Mouse (Mus musculus): ENCODE results near the gene Gcgr. TPM values are rescaled to one million over a fixed set of nuclear protein-coding genes. Genes with fewer than 3 reads are reported as not detected.

The Gcgr gene
- polyA plus RNA-seq, 1 experiment from 2014 or later, result 1.8 TPM

GRCm38 (mm10) chr11:120547469-120547868 lies 17.0 kb downstream of the Gcgr start:
- 72% methylated on average over 2 of the region's 2 CpGs for WGBS
- DNase-seq (ENCODE audit: low spot score) (no peak), ATAC-seq (ENCODE audit: insufficient number of reproducible peaks, low FRiP score, low TSS enrichment, low read depth) (no peak)
- no peak overlapping the region for H3K4me2 ChIP-seq (ENCODE audit: low read depth, severe bottlenecking)
- H3K27ac ChIP-seq (replicated peaks; ENCODE audit: low read depth, low read length), result no peak overlapping the region
- no peaks in the 10 kb centered on the region for H3K9me3 ChIP-seq (ENCODE audit: control insufficient read depth, low read length)
- H3K9ac ChIP-seq (ENCODE audit: low read length), result no peak overlapping the region
- no peaks in the 10 kb centered on the region for H3K27me3 ChIP-seq (ENCODE audit: control insufficient read depth, insufficient read depth, low read length)
- H3K36me3 ChIP-seq (ENCODE audit: control insufficient read depth, insufficient read depth, low read length), result peaks cover 22% of the 10 kb centered on the region
- peaks cover 15% of the 10 kb centered on the region for H3K4me1 ChIP-seq (ENCODE audit: control insufficient read depth, insufficient read depth, low read length)
- no peak overlapping the region for H3K4me3 ChIP-seq (ENCODE audit: low read depth, low read length)

DNA sequence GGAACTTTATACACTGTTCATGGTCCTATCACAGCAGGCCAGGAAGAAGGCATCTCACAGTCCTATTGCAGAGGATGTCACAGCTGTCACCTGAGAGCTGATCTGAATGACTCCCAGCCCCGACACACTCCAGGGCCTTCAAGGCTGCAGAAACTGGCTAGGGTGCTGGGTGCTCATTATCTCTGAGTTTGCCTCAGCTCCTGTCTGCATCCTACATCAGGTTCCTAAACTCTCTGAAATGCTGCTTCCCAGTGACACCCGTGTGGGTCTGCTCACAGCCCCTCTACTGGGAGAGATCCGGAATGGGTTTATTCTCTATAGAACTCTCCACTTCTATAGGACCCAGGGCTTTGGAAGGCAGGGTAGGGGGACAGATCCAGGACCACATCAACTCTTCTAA lies 17.7 kb downstream of the Gcgr start:
- H3K4me3 ChIP-seq (ENCODE audit: low read depth, low read length), result peak overlapping the region; percentile 95; the same call in 1 of the 2 replicates
- H3K4me2 ChIP-seq (ENCODE audit: low read depth, severe bottlenecking), result peak overlapping the region; percentile 88
- no peak overlapping the region for H3K27ac ChIP-seq (replicated peaks; ENCODE audit: low read depth, low read length)
- WGBS, result 88% methylated on average over 3 of the region's 3 CpGs
- H3K4me1 ChIP-seq (ENCODE audit: control insufficient read depth, insufficient read depth, low read length), result peaks cover 15% of the 10 kb centered on the region
- H3K9me3 ChIP-seq (ENCODE audit: control insufficient read depth, low read length), result no peaks in the 10 kb centered on the region
- H3K36me3 ChIP-seq (ENCODE audit: control insufficient read depth, insufficient read depth, low read length), result peaks cover 17% of the 10 kb centered on the region
- ATAC-seq (ENCODE audit: insufficient number of reproducible peaks, low FRiP score, low TSS enrichment, low read depth), result no peak
- DNase-seq (ENCODE audit: low spot score), result no peak
- H3K9ac ChIP-seq (ENCODE audit: low read length), result peak overlapping the region; percentile 98; the same call in 1 of the 2 replicates
- H3K27me3 ChIP-seq (ENCODE audit: control insufficient read depth, insufficient read depth, low read length), result no peaks in the 10 kb centered on the region

- Histone ChIP-seq H3K27me3 (ENCODE audit: control insufficient read depth, insufficient read depth, low read length) (no peaks in the 10 kb centered on the region), H3K9ac (ENCODE audit: low read length) (peak overlapping the region; percentile 98), H3K4me1 (ENCODE audit: control insufficient read depth, insufficient read depth, low read length) (peaks cover 15% of the 10 kb centered on the region), H3K9me3 (ENCODE audit: control insufficient read depth, low read length) (no peaks in the 10 kb centered on the region), H3K27ac (replicated peaks; ENCODE audit: low read depth, low read length) (peak overlapping the region; percentile 85), H3K4me3 (ENCODE audit: low read depth, low read length) (peak overlapping the region; percentile 95), H3K4me2 (ENCODE audit: low read depth, severe bottlenecking) (peak overlapping the region; percentile 88), H3K36me3 (ENCODE audit: control insufficient read depth, insufficient read depth, low read length) (peaks cover 12% of the 10 kb centered on the region)
- no peak for DNase-seq (ENCODE audit: low spot score)
- ATAC-seq (ENCODE audit: insufficient number of reproducible peaks, low FRiP score, low TSS enrichment, low read depth), result no peak
- 37% methylated on average over 7 of the region's 7 CpGs for WGBS
Measured at GRCm38 (mm10) chr11:120548786-120549167, 18.3 kb downstream of the Gcgr start.

DNA sequence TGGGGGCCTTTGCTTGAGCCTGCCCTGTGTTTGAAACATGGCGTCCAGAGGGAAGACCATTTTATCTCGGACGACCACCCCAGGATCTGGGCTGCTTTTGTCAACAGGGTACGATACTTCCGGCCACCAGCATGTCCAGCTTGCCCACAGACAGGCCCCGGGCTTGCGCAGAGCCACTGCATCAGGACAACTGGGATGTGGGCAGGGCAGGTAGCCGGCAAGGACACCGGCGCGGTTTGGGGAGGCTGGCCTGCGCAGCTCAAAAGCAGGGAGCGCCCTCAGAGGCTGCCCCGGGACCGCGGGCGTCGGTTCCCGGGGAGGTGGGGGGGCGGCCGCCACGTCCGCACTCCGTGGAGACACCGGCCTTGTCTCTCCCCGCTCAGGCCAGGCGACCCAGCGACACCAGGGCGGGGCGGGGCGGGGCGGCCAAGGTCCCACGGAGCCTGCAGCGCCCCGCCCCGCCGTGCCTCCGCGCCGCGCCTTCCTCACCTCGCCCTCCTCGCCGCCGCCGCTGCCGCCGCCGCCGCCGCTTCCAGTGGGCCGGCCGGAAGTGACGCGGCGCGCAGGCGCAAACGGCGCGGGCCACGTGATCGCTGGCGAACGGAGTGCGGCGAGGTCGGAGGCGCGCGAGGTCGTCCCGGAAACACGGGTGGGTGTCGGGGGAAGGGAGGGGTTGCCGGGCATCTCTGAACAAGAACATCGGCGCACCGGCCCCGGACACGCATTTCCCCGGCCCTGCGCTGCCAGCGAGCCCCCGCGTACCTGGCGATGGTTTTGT lies 18.9 kb downstream of the Gcgr start, which contains the start of gene Mcrip1:
Gene Mcrip1, minus strand, starts transcription at position 560 of the 778 bp plus-strand sequence.
- under 1% methylated on average over 47 of the region's 87 CpGs for WGBS
- peak within 1 kb of the TSS; percentile 98 for H3K9ac ChIP-seq (ENCODE audit: low read length)
- DNase-seq (ENCODE audit: low spot score), result peak; percentile 93
- peak within 1 kb of the TSS; percentile 88 for H3K4me2 ChIP-seq (ENCODE audit: low read depth, severe bottlenecking)
- H3K4me3 ChIP-seq (ENCODE audit: low read depth, low read length), result peak within 1 kb of the TSS; percentile 95
- peak within 1 kb of the TSS; percentile 85 for H3K27ac ChIP-seq (replicated peaks; ENCODE audit: low read depth, low read length)
- H3K9me3 ChIP-seq (ENCODE audit: control insufficient read depth, low read length), result no peaks in the 10 kb centered on the region
- H3K36me3 ChIP-seq (ENCODE audit: control insufficient read depth, insufficient read depth, low read length), result peaks cover 7% of the 10 kb centered on the region
- peaks cover 15% of the 10 kb centered on the region for H3K4me1 ChIP-seq (ENCODE audit: control insufficient read depth, insufficient read depth, low read length)
- ATAC-seq (ENCODE audit: insufficient number of reproducible peaks, low FRiP score, low TSS enrichment, low read depth), result peak; percentile 65; the same call in 1 of the 2 replicates
- no peaks in the 10 kb centered on the region for H3K27me3 ChIP-seq (ENCODE audit: control insufficient read depth, insufficient read depth, low read length)

DNA sequence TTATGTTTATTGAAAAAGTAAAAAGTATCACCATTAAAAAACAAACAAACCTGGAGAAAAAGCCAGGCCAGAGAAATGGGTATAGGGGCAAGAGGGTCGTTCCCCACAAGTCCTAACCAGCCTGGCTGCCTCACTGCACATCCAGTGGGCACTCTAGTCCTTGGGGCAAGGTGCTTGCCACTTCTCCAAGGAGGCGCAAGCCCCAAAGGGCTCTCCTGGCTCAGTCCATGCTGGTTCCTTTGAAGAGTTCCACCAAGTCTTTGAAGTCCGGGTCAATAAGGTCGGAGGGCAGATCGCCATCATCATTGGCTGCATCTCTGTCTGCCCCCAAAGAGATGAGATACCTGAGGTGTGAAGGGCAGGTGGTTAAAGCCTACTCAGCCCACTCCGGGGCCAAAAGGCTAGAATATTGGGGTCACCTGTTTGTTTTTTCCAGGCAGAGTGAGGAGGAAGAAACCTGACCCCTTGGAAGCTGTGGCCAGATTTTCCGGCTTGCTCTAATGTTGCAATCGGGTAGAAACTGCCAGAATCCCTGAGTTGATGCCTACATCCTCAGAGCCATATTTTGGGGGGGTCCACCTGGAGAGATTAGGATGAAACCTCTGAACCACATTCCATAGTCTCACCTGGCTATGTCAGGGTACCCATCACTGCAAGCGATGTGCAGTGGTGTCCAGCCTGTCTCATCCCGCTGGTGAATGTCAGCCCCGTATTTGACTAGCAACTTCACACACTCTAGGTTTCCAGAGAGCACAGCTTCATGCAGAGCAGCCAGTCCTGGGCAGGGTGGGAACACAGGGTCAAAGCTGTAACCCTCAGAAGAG lies 19.7 kb downstream of the Gcgr start:
- Histone ChIP-seq H3K9ac (ENCODE audit: low read length) (peak overlapping the region; percentile 98), H3K4me1 (ENCODE audit: control insufficient read depth, insufficient read depth, low read length) (peaks cover 15% of the 10 kb centered on the region), H3K9me3 (ENCODE audit: control insufficient read depth, low read length) (no peaks in the 10 kb centered on the region), H3K36me3 (ENCODE audit: control insufficient read depth, insufficient read depth, low read length) (no peaks in the 10 kb centered on the region; the same call in 1 of the 2 replicates), H3K4me2 (ENCODE audit: low read depth, severe bottlenecking) (peak overlapping the region; percentile 88), H3K27ac (replicated peaks; ENCODE audit: low read depth, low read length) (0 out of 2 replicates have a peak overlapping the region, but pooled peaks have one; percentile 10), H3K4me3 (ENCODE audit: low read depth, low read length) (peak overlapping the region; percentile 95), H3K27me3 (ENCODE audit: control insufficient read depth, insufficient read depth, low read length) (no peaks in the 10 kb centered on the region)
- ATAC-seq (ENCODE audit: insufficient number of reproducible peaks, low FRiP score, low TSS enrichment, low read depth) (0 out of 2 replicates have a peak, but pooled peaks have one; percentile 26), DNase-seq (ENCODE audit: low spot score) (peak; percentile 24)
- WGBS, result 68% methylated on average over 11 of the region's 11 CpGs

DNA sequence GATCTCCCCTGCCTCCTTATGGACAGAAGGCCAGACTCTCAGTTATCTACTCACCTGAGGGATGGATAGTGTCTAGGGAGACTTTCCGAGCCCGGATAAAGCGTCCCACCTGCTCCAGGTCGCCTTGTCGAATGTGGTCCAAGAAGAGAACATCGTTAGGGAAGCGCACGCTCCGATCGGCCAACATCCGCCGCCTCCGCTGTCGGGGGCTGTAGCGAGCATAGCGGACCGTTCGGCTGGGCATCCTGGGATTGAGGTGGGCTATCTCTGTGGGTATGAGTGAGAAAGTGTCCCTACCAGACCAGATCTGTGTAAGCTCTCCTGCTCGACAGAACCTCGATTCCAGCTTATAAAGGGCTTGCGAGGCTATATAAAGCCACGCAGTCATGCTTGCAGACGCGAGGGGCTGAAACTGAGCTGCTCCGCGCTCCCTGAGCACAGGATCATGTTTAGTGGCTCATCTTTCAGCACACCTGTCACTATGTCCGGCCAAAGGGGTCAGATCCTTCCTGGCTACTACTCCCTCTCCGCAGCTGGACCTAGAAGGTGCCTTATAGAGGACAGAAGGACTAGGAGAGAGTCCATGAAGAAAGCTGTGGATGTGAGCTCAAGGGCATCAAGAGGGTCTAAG lies 20.4 kb downstream of the Gcgr start, which contains the start of gene Ppp1r27:
Gene Ppp1r27, minus strand, starts transcription at position 323 of the 631 bp plus-strand sequence.
- no peaks in the 10 kb centered on the region; the same call in 1 of the 2 replicates for H3K36me3 ChIP-seq (ENCODE audit: control insufficient read depth, insufficient read depth, low read length)
- H3K27me3 ChIP-seq (ENCODE audit: control insufficient read depth, insufficient read depth, low read length), result no peaks in the 10 kb centered on the region
- no peak for ATAC-seq (ENCODE audit: insufficient number of reproducible peaks, low FRiP score, low TSS enrichment, low read depth)
- no peaks in the 10 kb centered on the region for H3K9me3 ChIP-seq (ENCODE audit: control insufficient read depth, low read length)
- no peak for DNase-seq (ENCODE audit: low spot score)
- peak within 1 kb of the TSS; percentile 95 for H3K4me3 ChIP-seq (ENCODE audit: low read depth, low read length)
- peaks cover 15% of the 10 kb centered on the region for H3K4me1 ChIP-seq (ENCODE audit: control insufficient read depth, insufficient read depth, low read length)
- peak within 1 kb of the TSS; percentile 98 for H3K9ac ChIP-seq (ENCODE audit: low read length)
- H3K4me2 ChIP-seq (ENCODE audit: low read depth, severe bottlenecking), result peak within 1 kb of the TSS; percentile 88
- WGBS, result 95% methylated on average over 28 of the region's 28 CpGs
- H3K27ac ChIP-seq (replicated peaks; ENCODE audit: low read depth, low read length), result 0 out of 2 replicates have a peak within 1 kb of the TSS, but pooled peaks have one; percentile 10

- 80% methylated on average over 5 of the region's 5 CpGs for WGBS
- Histone ChIP-seq H3K4me3 (ENCODE audit: low read depth, low read length) (no peak overlapping the region), H3K4me1 (ENCODE audit: control insufficient read depth, insufficient read depth, low read length) (peaks cover 13% of the 10 kb centered on the region), H3K9ac (ENCODE audit: low read length) (no peak overlapping the region), H3K9me3 (ENCODE audit: control insufficient read depth, low read length) (no peaks in the 10 kb centered on the region), H3K36me3 (ENCODE audit: control insufficient read depth, insufficient read depth, low read length) (no peaks in the 10 kb centered on the region; the same call in 1 of the 2 replicates), H3K4me2 (ENCODE audit: low read depth, severe bottlenecking) (no peak overlapping the region), H3K27me3 (ENCODE audit: control insufficient read depth, insufficient read depth, low read length) (no peaks in the 10 kb centered on the region), H3K27ac (replicated peaks; ENCODE audit: low read depth, low read length) (no peak overlapping the region)
- ATAC-seq (ENCODE audit: insufficient number of reproducible peaks, low FRiP score, low TSS enrichment, low read depth), result no peak
- no peak for DNase-seq (ENCODE audit: low spot score)
Measured at GRCm38 (mm10) chr11:120552736-120553135, 22.2 kb downstream of the Gcgr start.

- DNase-seq (ENCODE audit: low spot score), result no peak
- Histone ChIP-seq H3K4me1 (ENCODE audit: control insufficient read depth, insufficient read depth, low read length) (0 out of 2 replicates have a peak, but pooled peaks cover 3% of the 10 kb centered on the region), H3K4me2 (ENCODE audit: low read depth, severe bottlenecking) (no peak overlapping the region), H3K4me3 (ENCODE audit: low read depth, low read length) (no peak overlapping the region), H3K27ac (replicated peaks; ENCODE audit: low read depth, low read length) (no peak overlapping the region), H3K27me3 (ENCODE audit: control insufficient read depth, insufficient read depth, low read length) (no peaks in the 10 kb centered on the region), H3K9me3 (ENCODE audit: control insufficient read depth, low read length) (no peaks in the 10 kb centered on the region), H3K36me3 (ENCODE audit: control insufficient read depth, insufficient read depth, low read length) (peaks cover 4% of the 10 kb centered on the region; the same call in 1 of the 2 replicates), H3K9ac (ENCODE audit: low read length) (no peak overlapping the region)
- no peak for ATAC-seq (ENCODE audit: insufficient number of reproducible peaks, low FRiP score, low TSS enrichment, low read depth)
- WGBS, result 82% methylated on average over 7 of the region's 7 CpGs
Measured at GRCm38 (mm10) chr11:120554834-120555233, 24.3 kb downstream of the Gcgr start.
